Mouse (Mus musculus) erythroblast, embryonic 14.5 days (primary cell): Measurements from ENCODE around the gene Slc4a1. TPM values are rescaled to one million over a fixed set of nuclear protein-coding genes. Genes with fewer than 3 reads are reported as not detected.

Experiments
- H3K27me3 ChIP-seq: 2 replicates; pipeline ENCODE4 v1.6.1; 2012; ENCODE audit warnings: inconsistent platforms; ENCODE audit not compliant: control insufficient read depth
- H3K36me3 ChIP-seq: 2 replicates; pipeline ENCODE4 v1.6.1; 2012; ENCODE audit warnings: mild to moderate bottlenecking, inconsistent platforms; ENCODE audit not compliant: control insufficient read depth
- H3K4me1 ChIP-seq: 2 replicates; pipeline ENCODE4 v1.6.1; 2012; ENCODE audit warnings: inconsistent platforms; ENCODE audit not compliant: control insufficient read depth
- H3K4me3 ChIP-seq: replicated peaks from 2 replicates; pipeline ENCODE3; 2012; ENCODE audit warnings: moderate library complexity, mild to moderate bottlenecking, inconsistent platforms
- H3K9me3 ChIP-seq: 2 replicates; pipeline ENCODE4 v1.6.1; 2012; ENCODE audit warnings: low read length, inconsistent platforms, mixed read lengths; ENCODE audit not compliant: control insufficient read depth
- GATA1 ChIP-seq: IDR thresholded peaks from 2 replicates; pipeline ENCODE4 v1.6.1; 2012; ENCODE audit warnings: low read length, inconsistent platforms, mixed read lengths
- TAL1 ChIP-seq: IDR thresholded peaks from 3 replicates; pipeline ENCODE4 v1.6.1; 2012; ENCODE audit warnings: low read length, inconsistent platforms, mixed read lengths
- polyA plus RNA-seq: library from polyadenylated mRNA; stranded (reverse); fragments of >175 nt; gene quantifications from 2 replicates; pipeline ENCODE4 v1.2.3, GENCODE M21; 2012

Slc4a1 gene
- polyA plus RNA-seq, 1 experiment = 575 TPM

DNA sequence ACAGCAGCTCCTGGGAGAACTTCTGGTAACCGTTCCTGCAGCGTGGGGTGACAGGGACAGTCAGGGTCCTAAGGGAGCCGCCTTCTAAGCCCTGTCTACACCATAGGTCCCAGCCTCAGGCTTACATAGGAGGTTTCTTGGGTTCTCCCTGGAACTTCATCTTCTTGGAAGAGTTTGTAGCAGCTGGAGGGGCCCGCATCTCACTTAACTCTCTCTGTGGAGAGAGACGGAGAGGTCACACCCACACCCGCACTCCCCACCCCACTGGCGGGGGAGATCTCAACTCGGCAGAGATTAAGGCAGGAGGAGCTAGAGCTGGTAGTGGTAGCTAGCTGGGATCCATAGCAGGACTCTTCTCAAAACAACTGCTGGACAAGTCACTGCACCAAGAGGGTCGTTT, 57.9 kb downstream of the Slc4a1 start:
- TF ChIP-seq TAL1 (no peak), GATA1 (no peak)
- Histone ChIP-seq H3K4me1 (peaks cover 56% of the 10 kb centered on the region), H3K36me3 (peaks cover 88% of the 10 kb centered on the region)

DNA sequence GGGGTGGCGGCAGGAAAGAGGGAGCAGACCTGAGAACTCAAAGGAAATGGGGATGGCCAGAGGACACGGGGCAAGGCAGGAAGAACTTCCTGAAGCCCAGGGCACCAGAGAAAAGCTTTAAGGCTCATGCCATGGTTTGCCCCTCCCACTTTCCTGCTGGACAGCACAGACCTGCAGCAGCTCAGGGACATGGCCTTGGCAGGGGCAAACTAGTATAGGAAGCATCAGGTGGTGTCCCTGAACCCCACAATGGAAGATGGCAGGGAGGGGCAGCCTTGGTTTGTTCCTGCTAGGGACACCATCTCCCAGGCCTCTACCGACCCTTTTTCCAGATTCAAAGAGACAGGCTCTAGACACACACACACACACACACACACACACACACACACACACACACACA, 60.6 kb downstream of the Slc4a1 start:
- no peaks in the 10 kb centered on the region for H3K27me3 ChIP-seq
- TF ChIP-seq GATA1 (no peak), TAL1 (no peak)
- H3K36me3 ChIP-seq = peaks cover 61% of the 10 kb centered on the region

More for the DNA sequence above, 57.9 kb downstream of the Slc4a1 start:
- H3K4me3 ChIP-seq = no peak overlapping the region
- no peaks in the 10 kb centered on the region for H3K9me3 ChIP-seq
- no peaks in the 10 kb centered on the region for H3K27me3 ChIP-seq

GRCm38 (mm10) chr11:102304141-102304540, 61.9 kb downstream of the Slc4a1 start:
- Histone ChIP-seq H3K4me3 (no peak overlapping the region), H3K9me3 (peaks cover 2% of the 10 kb centered on the region; the same call in 1 of the 2 replicates), H3K4me1 (peaks cover 25% of the 10 kb centered on the region), H3K27me3 (no peaks in the 10 kb centered on the region), H3K36me3 (peaks cover 49% of the 10 kb centered on the region)
- TF ChIP-seq TAL1 = no peak
- no peak for TF ChIP-seq GATA1

More for the DNA sequence above, 60.6 kb downstream of the Slc4a1 start:
- H3K4me3 ChIP-seq = no peak overlapping the region
- no peaks in the 10 kb centered on the region for H3K9me3 ChIP-seq
- peaks cover 31% of the 10 kb centered on the region for H3K4me1 ChIP-seq

DNA sequence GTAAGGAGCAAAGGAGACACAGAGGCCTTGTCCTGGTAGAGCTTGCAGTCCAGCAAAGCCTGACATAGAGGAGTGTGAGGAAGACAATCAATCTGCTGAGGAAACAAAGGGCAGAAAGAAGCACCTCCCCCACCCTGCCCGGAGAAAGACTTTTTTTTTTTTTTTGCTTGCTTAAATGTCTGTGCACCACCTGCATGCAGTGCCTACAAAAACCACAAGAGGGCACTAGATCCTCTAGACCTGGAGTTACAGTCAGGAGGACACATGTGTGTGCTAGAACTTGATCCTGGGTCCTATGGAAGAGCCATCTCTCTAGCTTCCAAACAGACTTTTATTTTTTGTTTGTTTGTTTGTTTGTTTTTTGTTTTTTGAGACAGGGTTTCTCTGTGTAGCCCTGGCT, 66.2 kb downstream of the Slc4a1 start:
- Histone ChIP-seq H3K4me3 (no peak overlapping the region), H3K36me3 (peaks cover 12% of the 10 kb centered on the region), H3K27me3 (no peaks in the 10 kb centered on the region), H3K9me3 (peaks cover 2% of the 10 kb centered on the region; the same call in 1 of the 2 replicates), H3K4me1 (peaks cover 38% of the 10 kb centered on the region)
- no peak for TF ChIP-seq TAL1
- TF ChIP-seq GATA1 = no peak

Other genes with a start within 250 kb of the Slc4a1 start
- gene Nags, start 220.7 kb downstream of the Slc4a1 start, polyA plus RNA-seq = 0.14 and 0.16 TPM in 2 replicates
- gene Tmem101, start 209.8 kb downstream of the Slc4a1 start, polyA plus RNA-seq = 1.1 and 1.7 TPM in 2 replicates
- 8.9 TPM in 2 replicates for gene Lsm12, start 180.9 kb downstream of the Slc4a1 start, polyA plus RNA-seq
- gene G6pc3, start 176.6 kb downstream of the Slc4a1 start, polyA plus RNA-seq = 0.30 and 0.50 TPM in 2 replicates
- 4.3 and 6.3 TPM in 2 replicates for gene Hdac5, start 136.0 kb downstream of the Slc4a1 start, polyA plus RNA-seq
- 0.50 and 1.6 TPM in 2 replicates for gene BC030867, start 117.3 kb downstream of the Slc4a1 start, polyA plus RNA-seq
- 0.01 and 0.02 TPM in 2 replicates for gene Asb16, start 97.5 kb downstream of the Slc4a1 start, polyA plus RNA-seq
- 8.1 and 8.9 TPM in 2 replicates for gene Tmub2, start 81.3 kb downstream of the Slc4a1 start, polyA plus RNA-seq
- 4.5 and 6.0 TPM in 2 replicates for gene Atxn7l3, start 69.6 kb downstream of the Slc4a1 start, polyA plus RNA-seq
- gene Ubtf, start 46.5 kb downstream of the Slc4a1 start, polyA plus RNA-seq = 10.3 and 12.3 TPM in 2 replicates
- 1.8 and 2.1 TPM in 2 replicates for gene Rundc3a, start 27.2 kb upstream of the Slc4a1 start, polyA plus RNA-seq
- 579 and 725 TPM in 2 replicates for gene Slc25a39, start 41.7 kb upstream of the Slc4a1 start, polyA plus RNA-seq
- gene Grn, start 64.1 kb upstream of the Slc4a1 start, polyA plus RNA-seq = 1.8 and 2.6 TPM in 2 replicates
- gene Fam171a2, start 81.5 kb upstream of the Slc4a1 start, polyA plus RNA-seq = 0.01 and 0.02 TPM in 2 replicates
- 1.7 and 2.4 TPM in 2 replicates for gene Itga2b, start 103.9 kb upstream of the Slc4a1 start, polyA plus RNA-seq
- 1.1 and 1.4 TPM in 2 replicates for gene Gpatch8, start 190.2 kb upstream of the Slc4a1 start, polyA plus RNA-seq
- gene Gm11627, start 213.3 kb upstream of the Slc4a1 start, polyA plus RNA-seq = not detected in 2 replicates
- gene Fzd2, start 238.2 kb upstream of the Slc4a1 start, polyA plus RNA-seq = 0.03 TPM in 1 of 2 replicates, not detected in the other